Mouse (Mus musculus) neural tube, embryonic 12.5 days (tissue): ENCODE measurements around the gene Ankrd55. TPM values are rescaled to one million over a fixed set of nuclear protein-coding genes. Genes with fewer than 3 reads are reported as not detected.
"Not testable (repeated sequence)": the region's sequence is repeated elsewhere in the genome, so short reads cannot be mapped to it uniquely, and the experiment has no call there.

Experiments
- ATAC-seq: fragments of 200-750 bp; cut with Nextera tagmentation; 2 replicates; pipeline ENCODE4 v1.8.0; 2017; ENCODE audit warnings: low read depth, mild to moderate bottlenecking, moderate TSS enrichment, moderate library complexity; ENCODE audit not compliant: low FRiP score
- H3K27ac ChIP-seq: fragments of 300-500 bp; sonication (generic); 2 replicates; pipeline ENCODE4 v1.5.1; 2016
- H3K27me3 ChIP-seq: fragments of 300-500 bp; sonication (generic); replicated peaks from 2 replicates; pipeline ENCODE4 v1.6.1; 2016; ENCODE audit warnings: mild to moderate bottlenecking
- H3K36me3 ChIP-seq: fragments of 300-500 bp; sonication (generic); 2 replicates; pipeline ENCODE4 v1.6.1; 2016; ENCODE audit warnings: mild to moderate bottlenecking
- H3K4me1 ChIP-seq: fragments of 300-500 bp; sonication (generic); 2 replicates; pipeline ENCODE4 v1.6.1; 2016
- H3K4me2 ChIP-seq: fragments of 300-500 bp; sonication (generic); replicated peaks from 2 replicates; pipeline ENCODE4 v1.6.1; 2016; ENCODE audit warnings: mild to moderate bottlenecking
- H3K4me3 ChIP-seq: fragments of 300-500 bp; sonication (generic); 2 replicates; pipeline ENCODE4 v1.5.1; 2016
- H3K9ac ChIP-seq: fragments of 300-500 bp; sonication (generic); 2 replicates; pipeline ENCODE4 v1.6.1; 2016; ENCODE audit warnings: mild to moderate bottlenecking
- H3K9me3 ChIP-seq: fragments of 300-500 bp; sonication (generic); 2 replicates; pipeline ENCODE4 v1.6.1; 2016; ENCODE audit warnings: mild to moderate bottlenecking
- WGBS: fragments of 180-500 bp; shearing (Covaris S2); methylation state at CpG from one replicate; pipeline ENCODE4 v1.1.7; 2016; 5-methylcytosine and 5-hydroxymethylcytosine counted together
- polyA plus RNA-seq: library from polyadenylated mRNA; unstranded; fragments of >200 nt; fragmentation: Nextera tagmentation; extraction: Ambion mirVana; gene quantifications from 2 replicates; pipeline ENCODE4 v1.2.1, GENCODE M21; 2016

Ankrd55 gene
- polyA plus RNA-seq, 1 experiment from 2014 or later, result 3.5 TPM

DNA sequence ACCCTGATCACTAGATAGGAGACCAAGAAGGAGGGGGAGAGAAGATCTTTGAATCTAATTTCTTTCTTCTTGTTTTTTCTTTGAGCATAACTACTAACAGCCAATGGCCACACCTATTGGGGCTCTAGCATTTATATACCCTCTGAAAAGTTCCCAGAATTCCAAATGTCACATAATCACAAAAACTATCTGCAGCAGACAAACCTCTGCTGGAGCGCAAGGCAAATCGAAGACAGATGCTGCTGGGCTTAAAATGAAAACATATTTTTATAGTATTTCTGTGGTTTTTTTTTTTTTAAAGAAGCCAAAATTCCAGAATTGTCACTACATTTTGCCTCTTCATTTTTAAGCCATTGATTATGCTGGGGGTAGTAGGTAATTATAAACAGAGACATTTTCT, 15.2 kb downstream of the Ankrd55 start:
- ATAC-seq, result no peak
- Histone ChIP-seq H3K27ac (no peak overlapping the region), H3K4me2 (no peak overlapping the region), H3K27me3 (no peaks in the 10 kb centered on the region), H3K9ac (no peak overlapping the region), H3K4me1 (no peaks in the 10 kb centered on the region), H3K36me3 (no peaks in the 10 kb centered on the region), H3K4me3 (no peak overlapping the region), H3K9me3 (no peaks in the 10 kb centered on the region)
- WGBS, result 99% methylated on average over 2 of the region's 2 CpGs

DNA sequence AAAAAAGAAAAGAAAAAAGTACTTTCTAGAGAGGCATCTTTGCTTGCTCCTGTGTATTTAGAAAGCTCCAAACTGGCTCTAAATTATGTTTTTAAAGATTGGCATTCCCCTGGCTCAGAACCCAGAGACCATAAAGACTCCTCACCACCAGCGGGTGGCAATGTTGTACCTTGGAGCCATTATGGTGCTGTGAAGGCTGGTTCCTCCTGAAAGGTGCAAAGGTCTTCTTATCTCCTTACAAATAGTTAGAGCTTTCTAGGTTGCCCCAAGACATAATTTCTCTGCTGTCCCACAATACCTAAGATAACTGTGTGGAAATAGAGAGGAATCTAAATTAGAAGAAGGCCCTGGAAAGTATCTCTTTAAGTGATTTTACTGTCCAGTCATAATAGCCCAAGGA, 20.4 kb downstream of the Ankrd55 start:
- H3K4me3 ChIP-seq, result no peak overlapping the region
- ATAC-seq, result no peak
- H3K27me3 ChIP-seq, result no peaks in the 10 kb centered on the region
- WGBS, result 24% methylated on average over 1 of the region's 1 CpGs
- no peaks in the 10 kb centered on the region for H3K4me1 ChIP-seq
- H3K4me2 ChIP-seq, result no peak overlapping the region
- no peaks in the 10 kb centered on the region for H3K9me3 ChIP-seq
- H3K36me3 ChIP-seq, result no peaks in the 10 kb centered on the region
- no peak overlapping the region for H3K9ac ChIP-seq
- no peak overlapping the region for H3K27ac ChIP-seq

DNA sequence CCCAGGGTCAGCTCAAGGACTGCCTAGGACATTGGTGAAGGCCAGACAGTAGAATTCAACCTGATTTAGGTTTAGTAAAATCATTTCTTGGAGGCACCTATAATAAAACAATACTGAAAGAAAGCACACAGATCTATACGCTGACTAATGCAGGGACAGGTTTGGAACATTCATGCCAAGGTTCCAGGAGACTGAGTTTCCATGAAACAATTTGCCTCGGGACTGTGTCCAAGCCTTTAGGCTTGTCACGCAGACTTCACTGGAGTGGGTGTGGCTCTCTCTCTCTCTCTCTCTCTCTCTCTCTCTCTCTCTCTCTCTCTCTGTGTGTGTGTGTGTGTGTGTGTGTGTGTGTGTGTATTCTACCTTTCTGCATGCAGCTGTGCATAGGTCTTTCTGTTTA, 23.4 kb downstream of the Ankrd55 start:
- H3K27ac ChIP-seq, result not testable (repeated sequence)

DNA sequence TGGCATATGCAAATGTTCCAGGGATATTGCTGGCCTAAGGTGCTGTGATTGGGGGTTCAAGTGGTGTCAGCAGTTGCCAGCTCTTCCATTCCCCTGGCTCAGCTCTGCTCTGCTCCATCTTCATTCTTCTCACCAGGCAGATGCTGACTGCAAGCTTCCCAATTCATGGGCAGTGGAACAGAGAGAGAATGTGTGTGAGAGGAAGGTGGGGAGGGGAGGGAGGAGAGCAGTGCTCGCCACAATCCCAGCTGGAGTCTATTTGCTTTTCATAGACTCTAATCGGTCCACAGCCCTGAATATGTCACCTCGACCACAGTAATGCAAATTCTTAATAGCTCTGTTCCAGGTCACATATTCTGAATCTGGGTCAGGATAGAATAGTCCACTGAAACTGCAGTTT, 27.2 kb downstream of the Ankrd55 start:
- H3K4me1 ChIP-seq, result no peaks in the 10 kb centered on the region
- no peak overlapping the region for H3K9ac ChIP-seq
- H3K27ac ChIP-seq, result no peak overlapping the region
- H3K9me3 ChIP-seq, result no peaks in the 10 kb centered on the region
- H3K4me3 ChIP-seq, result no peak overlapping the region
- no peaks in the 10 kb centered on the region for H3K27me3 ChIP-seq
- no peak for ATAC-seq
- H3K4me2 ChIP-seq, result no peak overlapping the region
- 11% methylated on average over 3 of the region's 3 CpGs for WGBS
- H3K36me3 ChIP-seq, result no peaks in the 10 kb centered on the region

More for the DNA sequence above, 23.4 kb downstream of the Ankrd55 start:
- H3K36me3 ChIP-seq, ATAC-seq, H3K4me1 ChIP-seq, H3K9me3 ChIP-seq, H3K4me3 ChIP-seq, H3K9ac ChIP-seq, H3K27me3 ChIP-seq, H3K4me2 ChIP-seq: not testable (repeated sequence)
- 89% methylated on average over 3 of the region's 3 CpGs for WGBS

DNA sequence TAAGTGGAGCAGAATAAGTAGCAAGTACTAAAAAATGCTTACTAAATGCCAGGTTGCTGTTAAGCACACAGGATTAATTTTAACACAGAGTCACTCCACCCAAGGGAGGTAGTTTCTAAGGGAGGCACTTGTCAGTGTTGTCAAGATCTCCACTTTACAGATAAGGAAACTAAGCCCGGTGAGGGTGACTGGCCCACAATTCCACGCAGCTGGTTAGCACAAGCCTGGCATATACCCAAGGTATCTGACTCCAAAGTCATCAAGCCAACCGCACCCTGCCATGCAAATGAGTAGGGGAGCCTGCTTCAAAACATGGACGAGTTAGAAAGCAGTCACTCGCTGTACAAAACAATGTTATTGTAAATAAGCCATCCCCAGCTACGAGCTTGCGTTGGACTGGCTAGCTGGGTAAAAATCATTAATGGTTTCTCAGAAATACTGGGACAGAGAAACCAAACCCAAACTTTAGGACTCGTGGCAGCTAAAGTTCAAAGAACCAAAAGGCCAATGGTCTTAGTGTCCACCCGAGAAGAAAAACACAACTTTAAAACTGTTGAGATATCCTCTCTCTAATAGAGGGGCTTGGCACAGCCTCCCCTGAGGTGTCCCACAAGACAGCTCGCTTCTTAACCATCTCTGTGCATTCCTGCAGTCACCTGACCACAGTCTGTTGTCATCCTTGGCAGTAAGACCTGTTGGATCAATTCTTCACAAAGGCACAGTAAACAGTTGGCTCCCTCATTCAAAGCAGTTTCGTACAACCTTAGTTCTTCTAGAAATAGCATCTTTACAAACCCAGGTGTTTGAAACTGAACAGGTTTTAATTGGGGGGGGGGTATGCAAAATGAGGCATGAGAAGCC, 28.6 kb downstream of the Ankrd55 start:
- no peak overlapping the region for H3K27ac ChIP-seq
- no peaks in the 10 kb centered on the region for H3K4me1 ChIP-seq
- H3K9me3 ChIP-seq, result no peaks in the 10 kb centered on the region
- H3K36me3 ChIP-seq, result no peaks in the 10 kb centered on the region
- no peak overlapping the region for H3K4me2 ChIP-seq
- H3K9ac ChIP-seq, result no peak overlapping the region
- H3K4me3 ChIP-seq, result no peak overlapping the region
- ATAC-seq, result no peak
- 83% methylated on average over 11 of the region's 11 CpGs for WGBS
- no peaks in the 10 kb centered on the region for H3K27me3 ChIP-seq

DNA sequence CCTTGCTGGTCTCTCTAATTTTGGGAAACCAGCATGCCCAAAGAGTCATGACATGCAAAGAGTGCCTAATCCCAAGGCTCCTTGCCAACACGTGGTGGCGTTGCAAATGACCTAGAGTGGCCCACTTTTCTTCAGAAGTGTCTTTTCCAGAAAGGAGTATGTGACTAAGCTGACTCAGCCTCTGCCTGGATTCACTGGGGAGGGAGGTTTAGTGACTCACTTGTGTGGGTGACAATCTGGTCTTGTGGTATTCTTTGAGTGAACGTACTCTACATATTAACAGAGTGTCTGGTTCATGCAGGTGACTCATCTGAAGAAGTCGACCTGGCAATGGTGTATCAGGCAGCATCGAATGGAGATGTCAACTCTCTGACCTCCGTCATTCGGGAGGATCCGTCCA, 29.9 kb downstream of the Ankrd55 start:
- H3K27me3 ChIP-seq, result no peaks in the 10 kb centered on the region
- H3K4me3 ChIP-seq, result no peak overlapping the region
- H3K9ac ChIP-seq, result no peak overlapping the region
- no peaks in the 10 kb centered on the region for H3K9me3 ChIP-seq
- H3K4me1 ChIP-seq, result no peaks in the 10 kb centered on the region
- no peaks in the 10 kb centered on the region for H3K36me3 ChIP-seq
- ATAC-seq, result no peak
- H3K4me2 ChIP-seq, result no peak overlapping the region
- no peak overlapping the region for H3K27ac ChIP-seq
- 88% methylated on average over 8 of the region's 8 CpGs for WGBS

DNA sequence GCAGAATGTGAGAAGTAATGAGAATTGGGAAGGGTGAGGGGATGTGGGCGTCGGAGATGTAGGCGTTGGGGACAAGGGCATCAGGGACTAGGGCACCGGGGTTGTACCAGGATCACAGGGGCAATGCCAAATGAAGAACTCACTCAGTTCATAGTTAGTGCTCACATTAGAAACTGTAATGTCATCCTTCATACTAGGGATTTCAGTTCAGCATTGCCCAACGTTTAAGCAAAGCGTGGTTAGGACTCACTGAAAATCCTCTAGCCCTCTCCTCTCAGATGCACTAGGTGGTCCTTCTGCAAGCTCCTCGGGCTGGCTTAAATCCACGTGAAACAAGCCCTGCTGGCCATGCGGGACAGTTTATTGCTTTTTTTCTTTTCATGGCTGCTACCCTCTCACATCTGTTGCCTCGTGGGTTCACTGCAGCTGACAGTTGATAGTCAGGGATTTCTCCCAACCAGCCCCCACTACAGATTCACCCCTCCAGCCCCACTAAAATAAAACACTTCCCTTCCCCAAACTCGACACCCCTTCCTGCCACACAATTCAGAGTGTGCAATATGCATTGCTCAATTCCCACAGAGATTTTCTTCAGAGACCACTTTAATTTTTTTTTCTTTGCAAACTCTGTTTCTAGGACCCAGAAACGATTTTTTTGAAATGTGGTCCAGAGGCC, 35.5 kb downstream of the Ankrd55 start:
- WGBS, result 65% methylated on average over 12 of the region's 12 CpGs
- Histone ChIP-seq H3K4me1 (no peaks in the 10 kb centered on the region), H3K27me3 (no peaks in the 10 kb centered on the region), H3K9ac (no peak overlapping the region), H3K4me3 (no peak overlapping the region), H3K9me3 (no peaks in the 10 kb centered on the region), H3K4me2 (no peak overlapping the region), H3K36me3 (no peaks in the 10 kb centered on the region), H3K27ac (no peak overlapping the region)
- no peak for ATAC-seq

DNA sequence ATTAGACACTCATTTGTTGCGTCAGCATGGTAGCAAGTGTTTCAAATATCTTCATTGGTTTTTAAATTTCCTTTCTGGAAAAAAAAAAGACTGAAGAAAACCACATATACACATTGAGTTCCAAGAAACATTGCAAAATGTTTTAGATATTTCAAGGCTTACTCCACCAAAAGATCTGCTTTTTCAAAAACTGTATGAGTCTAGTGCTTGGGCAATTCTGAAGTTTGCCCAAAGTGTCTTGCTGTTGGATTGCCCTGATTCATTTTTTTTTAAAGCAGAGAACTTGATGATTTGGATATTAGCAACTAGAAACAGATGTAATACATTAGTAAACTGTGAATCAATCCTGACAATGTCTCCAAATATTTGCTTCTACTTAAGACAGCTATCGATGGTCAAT, 36.9 kb downstream of the Ankrd55 start:
- Histone ChIP-seq H3K4me2 (no peak overlapping the region), H3K4me1 (no peaks in the 10 kb centered on the region), H3K27ac (no peak overlapping the region), H3K4me3 (no peak overlapping the region), H3K27me3 (no peaks in the 10 kb centered on the region), H3K36me3 (no peaks in the 10 kb centered on the region), H3K9ac (no peak overlapping the region), H3K9me3 (no peaks in the 10 kb centered on the region)
- no peak for ATAC-seq
- WGBS, result 94% methylated on average over 2 of the region's 2 CpGs

DNA sequence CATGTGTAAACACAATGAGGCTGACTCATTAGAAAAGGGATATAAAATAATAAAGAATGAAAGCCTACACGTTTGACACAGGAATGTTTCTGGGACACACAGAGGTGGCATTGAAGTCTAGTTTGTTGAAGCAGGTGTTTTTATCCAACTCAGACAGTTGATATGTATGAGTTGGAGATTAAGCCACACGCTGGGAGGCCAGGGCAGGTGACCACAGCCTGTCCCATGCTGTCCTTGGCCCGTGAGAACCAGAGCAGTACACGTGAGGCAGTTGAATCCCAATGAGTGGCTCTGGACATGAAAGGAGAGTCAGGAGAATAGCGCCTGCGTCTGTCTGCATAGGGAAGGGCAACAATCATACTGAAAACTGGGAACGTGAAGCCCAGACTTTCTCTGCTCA, 38.2 kb downstream of the Ankrd55 start:
- no peak for ATAC-seq
- WGBS, result 84% methylated on average over 7 of the region's 7 CpGs
- Histone ChIP-seq H3K9me3 (no peaks in the 10 kb centered on the region), H3K36me3 (no peaks in the 10 kb centered on the region), H3K4me2 (no peak overlapping the region), H3K9ac (no peak overlapping the region), H3K4me3 (no peak overlapping the region), H3K27ac (no peak overlapping the region), H3K27me3 (no peaks in the 10 kb centered on the region), H3K4me1 (peaks cover 7% of the 10 kb centered on the region)

DNA sequence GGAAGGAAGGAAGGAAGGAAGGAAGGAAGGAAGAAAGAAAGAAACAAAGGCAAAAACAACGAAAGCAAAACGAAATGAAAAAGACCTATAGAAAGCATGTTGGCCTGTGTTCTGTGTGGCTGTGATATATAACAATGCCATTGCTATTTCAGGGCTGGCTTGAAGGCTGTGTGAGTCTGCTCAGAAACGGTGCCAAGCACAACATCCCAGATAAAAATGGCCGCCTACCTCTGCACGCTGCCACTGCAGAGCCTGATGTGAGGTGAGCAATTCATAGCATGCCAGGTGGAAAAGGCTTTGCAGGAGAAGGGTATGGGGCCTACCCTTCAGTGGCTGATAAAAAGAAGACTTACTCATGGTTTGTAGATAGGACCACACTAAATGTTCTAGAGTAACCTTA, 38.7 kb downstream of the Ankrd55 start:
- H3K4me1 ChIP-seq, result peaks cover 13% of the 10 kb centered on the region
- no peak overlapping the region for H3K4me3 ChIP-seq
- WGBS, result 82% methylated on average over 5 of the region's 5 CpGs
- ATAC-seq, result no peak
- no peaks in the 10 kb centered on the region for H3K9me3 ChIP-seq
- no peaks in the 10 kb centered on the region for H3K27me3 ChIP-seq
- H3K27ac ChIP-seq, result no peak overlapping the region
- no peak overlapping the region for H3K4me2 ChIP-seq
- no peaks in the 10 kb centered on the region for H3K36me3 ChIP-seq
- no peak overlapping the region for H3K9ac ChIP-seq

DNA sequence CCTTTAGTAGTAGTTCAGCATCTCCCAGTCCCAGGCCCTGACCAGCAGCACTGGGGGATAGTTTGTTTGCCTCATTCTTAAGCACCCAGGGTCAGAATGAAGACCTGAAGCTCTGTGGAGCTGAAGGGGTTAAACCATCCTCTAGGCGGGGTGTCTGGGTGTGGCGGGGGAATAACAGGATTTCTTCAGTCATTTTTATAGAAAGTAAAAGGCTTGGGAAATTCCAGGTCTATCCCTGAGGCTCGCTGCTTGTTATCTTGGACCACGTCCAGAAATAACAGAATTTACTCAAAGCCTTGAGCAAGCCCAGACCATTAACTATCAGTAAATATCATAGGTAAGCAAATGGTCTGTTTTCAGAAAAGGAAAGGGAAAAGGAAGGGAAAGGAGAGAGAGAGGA, 39.3 kb downstream of the Ankrd55 start:
- Histone ChIP-seq H3K4me1 (peaks cover 16% of the 10 kb centered on the region), H3K36me3 (no peaks in the 10 kb centered on the region), H3K9ac (no peak overlapping the region), H3K27me3 (no peaks in the 10 kb centered on the region), H3K4me2 (no peak overlapping the region), H3K9me3 (no peaks in the 10 kb centered on the region), H3K27ac (no peak overlapping the region), H3K4me3 (no peak overlapping the region)
- WGBS, result 79% methylated on average over 4 of the region's 4 CpGs
- ATAC-seq, result no peak

DNA sequence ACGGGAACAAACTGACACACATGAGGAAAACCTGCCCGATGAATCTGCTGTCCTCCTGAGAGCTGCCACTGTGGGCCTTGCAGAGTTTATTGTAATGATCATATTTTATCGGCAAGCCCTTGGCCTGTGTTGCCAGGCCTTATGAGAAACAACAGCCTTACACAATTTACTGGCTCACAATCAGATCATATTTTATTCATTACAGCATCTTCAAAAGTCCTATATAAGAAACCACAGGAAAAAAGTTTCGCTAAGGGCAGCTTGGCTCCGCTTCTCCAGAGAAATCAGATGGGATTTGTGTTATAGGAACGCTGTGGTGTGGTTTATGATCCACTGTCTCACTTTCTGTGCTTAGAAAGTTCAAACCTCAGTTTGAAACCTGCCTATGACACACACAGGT, 42.0 kb downstream of the Ankrd55 start:
- no peaks in the 10 kb centered on the region for H3K36me3 ChIP-seq
- H3K4me1 ChIP-seq, result peaks cover 17% of the 10 kb centered on the region
- H3K27me3 ChIP-seq, result no peaks in the 10 kb centered on the region
- no peak overlapping the region for H3K9ac ChIP-seq
- no peak overlapping the region for H3K27ac ChIP-seq
- no peak overlapping the region for H3K4me3 ChIP-seq
- H3K9me3 ChIP-seq, result no peaks in the 10 kb centered on the region
- H3K4me2 ChIP-seq, result no peak overlapping the region
- 84% methylated on average over 6 of the region's 6 CpGs for WGBS
- ATAC-seq, result no peak
